Mouse (Mus musculus): ENCODE measurements around the gene Lhx4.

The Lhx4 gene

GRCm38 (mm10) chr1:155742411-155743363 lies 8.8 kb downstream of the Lhx4 start:
- no peak for DNase-seq

GRCm38 (mm10) chr1:155741988-155742387 lies 9.5 kb downstream of the Lhx4 start:
- DNase-seq: no peak

GRCm38 (mm10) chr1:155741378-155741945 lies 10.0 kb downstream of the Lhx4 start:
- DNase-seq: no peak

GRCm38 (mm10) chr1:155740622-155741377 lies 10.7 kb downstream of the Lhx4 start:
- DNase-seq: no peak

- DNase-seq: no peak
Measured at GRCm38 (mm10) chr1:155737809-155738383, 13.6 kb downstream of the Lhx4 start.

GRCm38 (mm10) chr1:155737017-155737808 lies 14.3 kb downstream of the Lhx4 start:
- no peak for DNase-seq

GRCm38 (mm10) chr1:155736096-155736825 lies 15.2 kb downstream of the Lhx4 start:
- DNase-seq: no peak

GRCm38 (mm10) chr1:155731156-155731555 lies 20.3 kb downstream of the Lhx4 start:
- no peak for DNase-seq

GRCm38 (mm10) chr1:155729113-155729795 lies 22.2 kb downstream of the Lhx4 start:
- DNase-seq: no peak

GRCm38 (mm10) chr1:155727830-155728229 lies 23.7 kb downstream of the Lhx4 start:
- no peak for DNase-seq

GRCm38 (mm10) chr1:155725876-155726275 lies 25.6 kb downstream of the Lhx4 start:
- DNase-seq: no peak

GRCm38 (mm10) chr1:155724301-155724700 lies 27.2 kb downstream of the Lhx4 start:
- no peak for DNase-seq

- no peak for DNase-seq
Measured at GRCm38 (mm10) chr1:155722185-155722584, 29.3 kb downstream of the Lhx4 start.

GRCm38 (mm10) chr1:155721443-155721842 lies 30.0 kb downstream of the Lhx4 start:
- DNase-seq: no peak

- DNase-seq: no peak
Measured at GRCm38 (mm10) chr1:155720006-155720405, 31.5 kb downstream of the Lhx4 start.

GRCm38 (mm10) chr1:155718851-155719250 lies 32.6 kb downstream of the Lhx4 start:
- no peak for DNase-seq

GRCm38 (mm10) chr1:155717301-155717700 lies 34.2 kb downstream of the Lhx4 start:
- DNase-seq: no peak

GRCm38 (mm10) chr1:155715366-155715765 lies 36.1 kb downstream of the Lhx4 start:
- DNase-seq: no peak

- DNase-seq: no peak
Measured at GRCm38 (mm10) chr1:155713306-155713705, 38.2 kb downstream of the Lhx4 start.

- no peak for DNase-seq
Measured at GRCm38 (mm10) chr1:155704182-155704581, 47.3 kb downstream of the Lhx4 start.

GRCm38 (mm10) chr1:155703191-155703680 lies 48.2 kb downstream of the Lhx4 start:
- DNase-seq: no peak
